Mouse (Mus musculus) yolk sac, embryonic 10.5 days (tissue): ENCODE data around the gene Cyp24a1.

Source experiments
- DNase-seq: peaks from one replicate; pipeline ENCODE4 v3.0.0-alpha.2; 2017; ENCODE audit warnings: low spot score

Cyp24a1 gene

GRCm38 (mm10) chr2:170497091-170497566, at the start of gene Cyp24a1:
TSS of gene Cyp24a1 (minus strand) at chr2:170497145.
- DNase-seq, result peak; percentile 83

DNA sequence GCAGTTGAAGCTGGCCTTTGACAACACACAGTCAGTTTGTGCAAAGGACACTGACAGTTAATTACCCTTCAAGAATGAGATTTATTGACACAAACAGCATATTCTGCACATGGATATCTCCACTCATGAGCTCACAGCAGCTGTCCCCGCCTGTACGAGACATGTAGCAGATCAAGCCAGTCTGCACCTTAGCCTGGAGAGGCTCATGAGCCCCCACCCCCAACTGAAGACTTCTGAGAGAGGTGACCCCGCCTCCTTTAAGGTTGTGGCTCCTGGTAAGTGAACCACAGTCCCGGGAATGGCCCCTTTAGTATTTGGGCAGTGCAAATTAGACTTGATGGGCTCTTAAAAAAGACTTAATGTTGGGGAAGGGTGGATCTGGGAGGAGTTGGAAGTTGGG, 48.8 kb upstream of the Cyp24a1 start:
- DNase-seq, result no peak

DNA sequence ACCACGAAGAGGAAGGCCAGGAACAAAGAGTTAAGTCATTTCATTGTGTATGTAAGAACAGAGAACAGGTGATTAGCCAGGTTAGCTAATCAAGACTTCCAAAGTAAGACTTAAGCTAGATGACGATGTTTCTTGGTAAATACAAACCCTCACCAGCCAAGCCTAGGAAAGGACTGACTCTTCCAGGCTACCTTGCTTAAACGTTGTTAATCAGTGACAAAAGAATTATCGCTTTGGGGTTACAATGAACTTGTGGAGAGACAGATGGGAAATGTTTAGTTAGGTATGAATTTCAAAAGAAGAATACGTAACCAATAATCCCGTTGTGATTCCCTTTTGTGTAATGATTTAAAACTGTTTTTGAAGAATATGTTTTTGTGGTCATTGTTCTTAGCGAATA, 48.0 kb upstream of the Cyp24a1 start:
- DNase-seq, result no peak

- no peak for DNase-seq
These were observed 47.2 kb upstream of the Cyp24a1 start for GRCm38 (mm10) chr2:170544159-170544558.

DNA sequence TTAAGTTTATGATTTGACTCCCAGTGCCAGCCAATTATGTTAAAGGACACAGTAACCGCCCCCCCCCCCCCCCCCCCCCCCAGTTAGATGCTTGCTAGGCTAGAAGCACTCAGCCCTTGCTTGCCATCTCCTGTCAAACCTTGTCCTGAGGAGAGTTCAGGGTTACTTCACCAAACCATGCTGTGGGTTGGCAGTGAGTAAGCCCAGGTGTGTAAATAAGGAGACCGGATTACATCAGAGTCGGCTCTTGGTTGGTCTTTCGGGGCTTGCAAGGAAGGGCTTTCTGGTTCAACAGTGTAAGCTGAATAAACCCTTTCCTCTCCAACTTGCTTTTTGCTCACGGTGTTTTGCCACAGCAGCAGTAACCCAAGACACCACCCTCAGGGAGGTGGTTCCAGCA, 46.7 kb upstream of the Cyp24a1 start:
- no peak for DNase-seq

GRCm38 (mm10) chr2:170539211-170539610, 42.3 kb upstream of the Cyp24a1 start:
- no peak for DNase-seq

DNA sequence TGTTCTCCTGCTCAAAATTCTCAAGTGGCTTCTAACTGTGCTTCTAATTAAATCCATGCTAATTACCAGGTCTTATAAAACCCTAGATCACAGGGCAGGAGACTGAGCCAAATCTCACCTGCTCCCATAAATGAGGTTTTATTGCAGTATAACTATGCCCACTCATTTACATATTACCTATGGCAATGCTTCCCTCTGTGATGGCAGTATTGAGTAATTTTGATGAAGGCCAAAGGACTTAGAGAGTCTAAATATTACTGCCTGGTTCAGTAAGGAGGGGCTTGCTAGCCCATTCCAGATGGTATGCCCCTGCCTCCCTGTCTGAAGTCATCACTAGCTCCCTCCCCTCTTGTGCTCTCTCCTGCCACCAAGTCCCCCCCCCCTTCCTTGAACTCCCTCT, 38.9 kb upstream of the Cyp24a1 start:
- no peak for DNase-seq

DNA sequence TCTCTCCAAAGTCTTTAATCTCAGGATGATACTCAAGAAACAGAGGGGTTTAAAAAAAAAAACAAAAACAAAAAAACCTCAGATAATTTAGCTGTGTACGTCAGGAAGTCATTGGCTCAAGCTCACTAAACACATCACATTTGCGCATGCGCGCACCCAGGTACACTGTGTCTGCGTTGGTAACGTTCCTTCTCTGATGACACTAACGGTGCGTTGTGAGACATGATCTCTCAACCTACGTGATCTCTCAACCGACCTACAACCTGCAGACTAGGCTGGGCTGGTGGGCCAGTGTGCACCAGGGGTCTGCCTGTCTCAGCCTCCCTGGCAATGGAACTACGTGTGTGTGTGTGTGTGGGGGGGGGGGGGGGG, 37.8 kb upstream of the Cyp24a1 start:
- no peak for DNase-seq

- no peak for DNase-seq
These were observed 37.3 kb upstream of the Cyp24a1 start for GRCm38 (mm10) chr2:170534116-170534802.

DNA sequence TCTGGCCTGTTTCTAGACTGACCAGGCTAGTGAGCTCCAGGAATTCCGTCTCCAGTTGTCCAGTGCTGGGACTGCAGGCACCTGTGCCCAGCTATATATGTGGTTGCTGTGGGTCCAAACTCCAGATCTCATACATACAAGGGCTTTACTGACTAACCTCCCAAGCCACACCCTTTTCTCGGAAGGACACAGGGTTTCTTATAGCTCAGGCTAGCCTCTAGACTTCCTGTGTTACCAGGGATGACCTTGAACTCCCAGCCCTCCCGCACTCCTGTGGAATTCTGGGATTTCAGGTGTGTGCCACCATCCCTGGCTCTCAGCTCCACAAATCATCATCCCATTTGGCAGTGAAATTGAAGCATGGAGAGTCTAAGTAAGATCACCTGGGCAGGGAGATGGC, 33.3 kb upstream of the Cyp24a1 start:
- no peak for DNase-seq

DNA sequence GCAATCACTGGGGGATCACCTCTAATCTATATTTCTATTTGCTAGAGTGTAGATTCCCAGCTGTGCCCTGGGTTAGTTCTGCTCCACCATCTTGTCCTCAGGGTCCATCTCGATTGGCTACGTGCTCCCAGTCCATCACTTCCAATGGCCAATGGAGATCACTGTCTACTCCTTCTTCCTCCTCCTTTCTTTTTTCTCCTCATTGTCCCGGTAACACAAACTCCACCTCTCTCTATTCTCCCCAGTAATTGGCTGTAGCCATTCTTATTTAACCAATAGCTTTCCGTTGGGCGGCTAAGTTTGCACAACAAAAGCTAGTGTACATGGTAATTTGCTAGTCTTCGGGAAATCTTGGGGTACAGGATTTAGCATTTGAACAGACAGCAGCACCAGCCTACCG, 32.8 kb upstream of the Cyp24a1 start:
- DNase-seq, result no peak

- DNase-seq, result no peak
These were observed 31.1 kb upstream of the Cyp24a1 start for GRCm38 (mm10) chr2:170528061-170528460.

DNA sequence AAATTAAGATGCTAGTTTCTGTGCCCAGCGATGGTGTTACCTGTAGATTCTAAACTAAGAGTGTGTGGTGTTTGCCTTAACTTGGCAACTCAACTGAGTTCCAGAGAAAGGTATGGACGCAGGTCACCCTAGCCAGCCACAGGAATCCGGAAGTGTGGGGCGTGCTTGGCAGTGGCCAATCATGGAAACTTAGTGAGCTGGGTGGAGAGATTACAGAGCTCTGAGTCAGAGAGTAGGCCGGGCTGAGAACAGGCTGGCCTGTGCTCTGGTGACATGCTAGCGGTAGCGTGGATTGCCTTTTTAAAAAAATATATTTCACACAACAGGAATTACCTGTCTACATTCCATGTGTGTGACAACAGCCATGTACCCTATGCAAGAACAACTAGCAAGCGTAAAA, 29.6 kb upstream of the Cyp24a1 start:
- DNase-seq, result no peak

DNA sequence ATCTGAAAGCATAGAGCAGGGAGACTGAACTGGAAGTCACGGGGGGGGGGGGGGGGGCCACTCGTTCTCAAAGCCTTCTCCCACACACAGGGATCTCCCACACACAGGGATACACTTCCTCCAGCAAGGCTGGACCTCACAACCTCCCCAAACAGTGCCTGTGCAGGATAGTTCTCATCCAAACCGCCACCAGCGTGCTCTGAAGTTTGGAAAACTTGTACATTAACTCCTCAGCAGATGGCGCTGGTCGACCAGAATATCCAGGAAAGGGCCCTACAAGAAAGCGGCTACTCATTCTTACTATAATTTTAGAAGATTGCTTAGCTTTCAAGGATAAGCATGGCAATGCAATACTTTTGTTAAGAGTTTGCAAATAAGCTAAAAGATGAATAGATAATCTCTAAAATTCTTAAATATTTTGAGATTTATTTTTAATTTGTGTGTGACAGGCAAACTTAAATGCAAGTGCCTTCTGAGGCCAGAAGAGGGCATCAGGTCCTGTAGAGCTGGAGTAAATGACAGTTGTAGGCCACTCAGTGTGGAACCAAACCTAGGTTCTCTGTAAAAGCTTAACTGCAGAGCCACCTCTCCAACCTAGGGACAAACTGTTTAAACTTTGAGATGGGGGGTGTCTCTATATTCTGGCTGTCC, 23.5 kb upstream of the Cyp24a1 start:
- peak; percentile 42 for DNase-seq

DNA sequence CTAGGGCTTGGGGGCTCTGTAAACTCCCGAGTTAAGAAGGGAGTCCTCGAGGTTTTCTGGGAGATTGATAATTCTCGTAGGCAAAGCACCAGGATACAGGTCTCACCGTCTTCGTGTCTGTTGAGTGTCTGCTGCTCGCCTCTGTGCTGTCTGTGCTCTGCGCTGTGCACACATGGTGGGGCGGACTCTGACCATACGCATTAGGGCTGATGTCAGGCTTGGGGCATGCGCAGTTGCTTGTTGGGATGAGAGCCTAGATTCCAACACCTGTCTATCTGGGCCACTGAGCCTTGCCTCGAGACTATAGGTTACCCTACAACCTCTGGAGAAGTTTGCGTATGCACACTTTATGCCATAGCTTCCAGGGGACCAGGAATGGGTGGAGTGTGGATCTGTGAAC, 16.8 kb upstream of the Cyp24a1 start:
- DNase-seq, result peak; percentile 46

DNA sequence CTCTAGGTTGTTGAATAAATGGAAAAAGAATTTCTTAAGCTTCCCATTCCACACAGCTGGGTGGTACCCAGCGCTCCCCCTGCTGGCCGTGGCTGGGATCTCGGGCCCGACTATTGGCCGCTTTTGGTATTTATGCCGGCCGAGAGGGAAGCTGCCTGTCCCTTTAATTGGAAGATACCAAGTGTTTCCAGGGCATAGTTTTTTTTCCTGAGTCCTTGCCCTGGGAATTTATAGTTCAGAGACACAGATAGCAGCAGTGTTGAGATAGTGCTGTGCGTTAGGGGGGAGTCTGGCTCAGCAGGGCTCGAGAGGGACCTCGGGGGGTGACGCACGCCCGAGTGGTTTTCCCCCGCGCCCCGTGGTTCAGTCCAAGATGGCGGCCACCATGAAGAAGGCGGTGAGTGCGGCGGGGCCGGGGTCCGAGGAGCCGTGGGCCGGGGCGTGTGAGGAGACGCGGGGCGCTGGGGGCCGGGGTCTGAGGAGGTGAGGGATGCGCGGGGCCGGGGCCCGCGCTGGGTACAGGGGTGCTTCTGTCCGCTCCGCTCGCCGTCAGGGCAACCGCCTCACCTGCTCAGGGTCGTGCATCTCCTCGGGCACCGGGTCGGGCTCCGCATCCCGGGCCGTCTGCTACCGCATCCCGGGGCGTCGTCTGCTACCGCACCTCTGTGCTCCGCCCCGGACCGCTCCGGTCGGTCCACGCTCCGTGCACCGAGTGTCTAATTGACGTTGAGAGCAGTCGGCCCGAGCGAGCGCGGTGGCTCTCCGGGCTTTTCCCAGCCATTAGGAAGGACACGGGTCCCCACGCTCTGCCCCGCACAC, 14.3 kb upstream of the Cyp24a1 start:
- DNase-seq, result peak; percentile 90

DNA sequence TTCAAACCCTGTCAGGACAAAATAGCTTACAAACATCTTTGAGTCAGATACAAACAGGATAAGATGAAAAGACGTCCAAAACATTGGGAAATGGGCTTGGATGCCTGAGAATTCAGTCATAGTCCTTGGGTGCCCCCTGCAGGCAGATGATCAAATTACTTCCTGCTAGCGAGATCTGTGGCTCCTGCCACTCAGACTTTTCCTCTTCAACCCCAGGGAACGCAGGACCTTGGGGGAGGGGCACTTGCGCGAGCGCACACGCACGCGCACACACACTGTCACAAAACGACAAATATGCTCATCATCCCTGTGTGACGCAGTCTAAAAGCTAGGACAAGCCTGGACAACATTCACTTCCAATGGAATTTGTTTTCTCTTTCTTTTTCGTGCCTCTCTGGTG, 11.9 kb upstream of the Cyp24a1 start:
- peak; percentile 68 for DNase-seq

DNA sequence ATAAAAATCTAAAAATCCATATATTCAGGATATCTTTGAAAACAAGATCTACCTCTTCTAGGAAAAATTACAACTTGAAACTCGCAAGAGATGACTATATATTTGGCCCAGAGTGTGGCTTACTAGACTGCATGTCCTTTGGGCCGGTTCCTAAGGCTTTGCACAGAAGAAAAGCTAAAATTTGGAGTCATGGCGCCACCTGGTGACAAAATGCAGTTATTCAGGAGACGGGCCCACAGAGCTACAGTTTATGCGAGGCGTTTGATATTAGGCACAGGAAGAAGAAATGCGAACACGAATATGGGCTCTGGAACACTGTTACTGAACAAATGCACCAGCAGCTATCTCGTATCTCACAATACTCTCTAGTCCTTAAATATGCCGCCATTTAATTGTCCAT, 10.8 kb upstream of the Cyp24a1 start:
- DNase-seq, result peak; percentile 67

GRCm38 (mm10) chr2:170503983-170504382, 7.0 kb upstream of the Cyp24a1 start:
- DNase-seq, result no peak

- no peak for DNase-seq
These were observed 6.4 kb upstream of the Cyp24a1 start for GRCm38 (mm10) chr2:170503343-170503742.

DNA sequence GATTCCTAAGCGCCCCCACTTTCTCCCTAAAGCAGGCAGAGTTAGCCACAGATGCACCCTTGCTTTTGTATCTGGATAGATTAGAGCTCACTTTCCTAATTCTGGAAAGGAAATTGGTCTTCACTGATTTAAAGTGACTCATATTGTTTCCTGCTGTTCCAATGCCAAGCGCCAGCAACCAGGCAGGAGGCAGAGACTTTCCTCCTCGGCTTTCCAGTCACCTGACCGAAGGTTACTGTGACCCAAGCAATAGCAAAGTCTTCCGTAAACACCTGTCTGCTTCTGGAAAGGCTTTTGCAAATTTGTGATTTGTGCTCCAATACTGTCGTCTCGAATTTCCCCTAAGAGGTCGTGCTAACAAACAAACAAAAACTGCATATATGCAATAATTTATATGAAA, 1.1 kb upstream of the Cyp24a1 start:
- no peak for DNase-seq

DNA sequence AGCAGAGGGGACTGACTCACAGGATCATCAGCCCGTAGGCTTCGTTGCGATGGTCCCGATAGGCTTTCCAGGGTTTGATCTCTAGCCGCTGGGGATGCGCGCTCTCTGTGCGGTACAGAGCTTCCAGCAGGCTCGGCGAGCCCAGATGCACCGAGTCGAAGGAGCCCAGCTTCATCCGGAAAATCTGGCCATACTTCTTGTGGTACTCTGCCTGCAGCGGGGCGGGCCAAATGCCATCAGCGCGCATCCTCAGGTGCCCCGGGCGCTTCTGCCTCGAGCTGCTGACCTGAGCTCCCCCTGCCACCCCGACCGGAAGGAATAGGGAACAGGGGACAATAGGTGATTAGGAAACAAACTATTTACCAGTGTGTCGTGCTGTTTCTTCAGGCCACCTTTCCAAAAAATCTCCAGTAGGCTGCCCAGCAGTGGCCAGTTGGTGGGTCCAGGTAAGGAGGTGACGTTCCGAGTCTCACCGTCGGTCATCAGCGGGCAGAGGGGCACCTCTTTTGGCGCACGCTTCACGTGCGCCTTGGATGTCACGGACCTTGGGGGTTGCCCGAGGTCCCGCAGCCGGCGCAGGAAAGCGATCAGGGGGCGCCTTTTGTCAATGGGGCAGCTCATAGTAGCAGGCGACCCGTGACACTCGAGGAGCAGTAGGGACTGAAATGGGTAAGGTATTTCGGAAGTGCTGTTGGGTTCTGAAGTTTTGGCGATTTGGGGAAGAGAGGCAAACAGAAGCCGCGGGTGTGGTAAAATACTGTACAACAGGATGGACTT, 603 bp downstream of the Cyp24a1 start, which contains the start of gene Pfdn4:
Gene Pfdn4, plus strand, starts transcription at position 275 of the 777 bp plus-strand sequence.
- DNase-seq, result no peak
